Mouse (Mus musculus) layer of hippocampus, adult 9-10 months (tissue): ENCODE measurements around the gene Spata21.

Experiments used
- DNase-seq: peaks from one replicate; pipeline ENCODE4 v3.0.0; 2022; ENCODE audit warnings: low spot score

The Spata21 gene

DNA sequence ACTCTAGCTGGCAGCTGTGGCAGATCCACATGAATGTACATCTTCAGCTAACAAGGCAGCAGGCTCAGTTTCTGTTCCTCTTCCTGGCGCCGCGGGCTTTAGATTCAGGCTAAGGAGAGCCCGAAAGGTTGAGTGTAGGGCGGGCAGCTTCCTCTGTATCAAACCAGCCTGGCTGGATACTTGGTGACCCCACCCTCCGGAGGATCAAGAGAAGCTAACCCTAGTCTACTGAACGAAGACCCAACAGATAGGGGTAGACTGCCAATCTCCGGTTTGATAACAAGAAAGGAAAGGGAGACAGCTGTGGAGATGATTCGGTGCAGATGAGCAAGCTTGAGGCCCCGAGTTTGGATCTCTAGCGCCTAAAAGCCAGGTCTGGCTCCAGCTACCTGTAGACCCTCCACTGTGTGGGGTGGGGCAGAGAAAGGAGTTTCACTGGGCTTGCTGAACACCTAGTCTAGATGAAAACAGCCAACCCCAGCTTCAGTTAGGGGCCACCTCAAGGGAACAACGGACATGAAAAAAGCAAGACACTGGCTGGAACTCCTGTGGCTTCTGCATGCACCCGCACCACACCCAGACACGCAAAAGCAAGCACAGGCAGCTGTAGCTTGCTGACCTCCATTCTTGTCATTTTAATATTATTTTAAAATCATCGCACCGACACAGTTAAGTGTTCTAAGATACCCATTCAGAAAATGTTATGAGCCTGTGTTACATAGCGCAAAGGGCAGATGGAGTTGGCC is 11.2 kb upstream of the Spata21 start:
- no peak for DNase-seq

DNA sequence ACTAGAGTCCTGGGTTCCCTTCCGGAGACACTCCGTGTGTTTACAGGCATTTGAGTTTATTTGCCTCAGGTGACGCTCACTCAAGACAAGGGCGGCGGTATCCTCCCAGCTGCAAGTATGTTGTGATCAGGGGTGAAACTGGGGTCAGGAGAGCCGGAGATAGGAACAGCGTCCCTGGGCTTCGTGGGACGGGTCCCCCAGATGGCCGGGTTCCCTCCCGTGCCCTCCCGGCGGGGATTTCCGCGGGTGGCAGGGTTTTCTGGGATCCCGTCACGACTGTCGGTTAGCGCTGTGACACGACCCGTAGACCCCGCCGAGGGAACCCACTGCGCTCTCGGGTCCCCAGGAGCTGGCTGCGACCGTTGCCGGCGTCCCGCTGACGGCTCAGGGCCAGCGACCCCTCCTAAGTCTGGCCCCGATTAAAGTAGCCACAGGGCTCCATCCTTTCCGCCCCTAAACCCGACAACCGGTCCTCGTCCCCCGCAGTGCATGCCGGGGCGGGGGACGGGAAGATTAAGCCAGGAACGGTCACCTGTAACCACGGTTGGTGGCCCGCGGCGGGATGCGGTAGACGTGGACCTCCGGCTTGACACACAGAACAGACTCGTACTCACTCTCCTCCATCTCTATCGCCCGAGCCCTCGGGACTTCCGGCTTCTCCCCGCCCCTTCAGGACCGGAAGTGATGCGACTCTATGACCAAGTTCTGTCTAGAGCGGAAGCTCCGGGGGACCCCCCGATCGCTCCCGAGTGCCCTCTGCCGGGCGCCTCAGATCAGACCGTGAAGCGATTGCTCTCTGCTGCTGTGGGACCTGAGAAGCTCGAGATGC is 10.2 kb upstream of the Spata21 start, which contains the start of gene Necap2:
TSS of gene Necap2 (minus strand) at position 677 of the 829 bp plus-strand sequence.
- DNase-seq: peak; percentile 87

DNA sequence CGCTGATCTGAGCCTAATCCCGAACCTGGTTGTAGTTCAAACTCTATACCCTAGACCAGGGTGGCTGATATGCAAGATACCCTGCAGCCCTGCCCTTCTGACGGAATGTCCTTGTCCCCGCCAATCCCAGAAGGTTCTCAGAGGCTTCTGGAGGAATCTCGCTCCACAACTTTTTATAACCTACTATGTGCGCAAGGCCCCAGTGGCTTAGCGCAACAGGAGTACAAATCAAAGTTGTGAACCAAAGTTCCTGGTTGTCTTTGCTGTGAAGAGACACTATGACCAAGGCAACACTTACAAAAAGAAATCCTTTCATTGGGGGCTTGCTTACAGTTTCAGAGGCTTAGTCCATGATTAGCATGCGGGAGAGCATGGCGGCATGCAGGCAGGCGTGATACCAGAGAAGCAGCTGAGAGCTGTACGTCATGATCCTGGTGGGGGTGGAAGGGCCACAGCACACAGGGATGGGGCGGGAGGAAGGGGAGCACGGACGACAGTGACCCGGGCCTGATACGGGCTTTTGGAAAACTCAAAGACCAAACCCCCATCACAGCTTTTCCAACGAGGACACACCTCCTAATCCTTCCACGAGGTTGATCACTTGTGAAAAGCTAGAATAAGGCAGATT is 9.5 kb upstream of the Spata21 start:
- DNase-seq: no peak

DNA sequence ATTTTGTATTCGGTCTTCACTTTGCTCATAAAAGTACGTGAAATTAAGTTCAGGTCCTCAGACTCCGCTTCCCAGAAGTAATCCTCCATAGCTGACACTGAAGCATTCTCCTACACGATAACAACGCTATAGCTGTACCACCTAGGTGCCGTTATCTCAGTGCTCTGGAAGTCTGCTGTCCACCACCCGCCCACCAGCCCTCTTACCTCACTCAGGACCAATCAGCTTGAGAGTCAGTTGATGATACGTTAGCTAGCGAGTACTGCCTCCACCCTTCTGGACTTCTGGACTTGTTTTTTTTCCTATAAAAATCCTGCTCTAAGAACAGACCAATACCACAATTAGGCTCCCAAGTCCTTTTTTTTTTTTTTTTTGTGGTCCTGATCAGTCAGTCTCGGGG is 1.3 kb upstream of the Spata21 start:
- no peak for DNase-seq

- DNase-seq: no peak
Observed at GRCm38 (mm10) chr4:141088714-141089113, 581 bp downstream of the Spata21 start.

GRCm38 (mm10) chr4:141095016-141095415 is 6.9 kb downstream of the Spata21 start:
- DNase-seq: no peak

DNA sequence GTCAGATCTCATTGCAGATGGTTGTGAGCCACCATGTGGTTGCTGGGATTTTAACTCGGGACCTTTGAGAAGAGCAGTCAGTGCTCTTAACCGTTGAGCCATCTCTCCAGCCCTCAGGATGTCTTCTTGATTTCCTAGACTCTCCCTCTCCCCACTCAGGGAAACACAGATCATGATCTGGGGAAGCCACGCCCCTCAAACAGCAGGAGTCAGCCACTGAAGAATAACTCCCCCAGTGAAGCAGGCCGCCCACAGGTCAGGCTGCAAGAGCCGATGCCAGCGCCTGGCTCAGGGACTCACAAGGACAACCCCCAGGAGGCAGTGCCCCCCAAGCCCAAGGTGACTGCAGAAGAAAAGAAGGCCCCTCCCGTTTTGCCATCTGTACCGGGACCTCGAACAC is 8.6 kb downstream of the Spata21 start:
- DNase-seq: no peak

DNA sequence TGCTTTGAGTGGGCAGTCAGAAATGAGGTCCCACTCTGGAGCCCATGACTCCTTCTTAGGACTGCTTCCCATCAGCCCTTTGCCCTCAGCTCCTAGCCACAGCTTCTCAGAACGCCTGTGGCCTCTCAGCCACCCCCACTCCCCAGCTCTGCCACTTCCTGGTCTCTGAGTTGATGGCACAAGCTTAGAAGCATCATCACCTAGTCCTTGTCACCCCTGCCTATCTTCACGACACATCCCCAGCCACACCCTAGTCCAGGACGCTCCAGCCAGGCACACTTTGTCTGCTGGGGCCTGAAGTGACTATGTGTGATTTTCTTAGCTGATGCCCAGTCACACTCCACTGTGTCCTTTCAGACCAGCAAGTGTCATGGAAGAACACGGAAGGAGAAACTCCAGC is 10.8 kb downstream of the Spata21 start:
- no peak for DNase-seq

GRCm38 (mm10) chr4:141099956-141100355 is 11.8 kb downstream of the Spata21 start:
- no peak for DNase-seq

DNA sequence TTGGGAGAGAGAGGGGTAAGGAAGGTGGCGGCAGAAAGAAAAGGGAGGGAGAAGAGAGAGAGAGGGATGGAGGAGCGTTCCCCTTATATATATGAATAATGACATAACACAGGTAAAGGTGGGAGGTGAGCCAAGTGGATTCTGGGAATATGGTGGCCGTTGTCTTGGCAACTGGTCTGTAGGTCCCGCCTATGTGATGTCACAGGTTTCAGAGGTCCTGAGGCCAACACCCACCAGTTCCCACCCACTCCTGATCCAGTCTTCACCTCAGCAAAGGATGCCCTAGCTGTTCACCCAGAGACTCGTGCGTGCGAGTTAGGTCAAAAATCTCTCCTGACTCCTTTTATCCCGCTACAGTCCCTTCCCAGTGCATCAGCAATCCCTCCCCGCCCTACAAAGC is 13.2 kb downstream of the Spata21 start:
- no peak for DNase-seq

- no peak for DNase-seq
Observed at GRCm38 (mm10) chr4:141101855-141102254, 13.7 kb downstream of the Spata21 start.

DNA sequence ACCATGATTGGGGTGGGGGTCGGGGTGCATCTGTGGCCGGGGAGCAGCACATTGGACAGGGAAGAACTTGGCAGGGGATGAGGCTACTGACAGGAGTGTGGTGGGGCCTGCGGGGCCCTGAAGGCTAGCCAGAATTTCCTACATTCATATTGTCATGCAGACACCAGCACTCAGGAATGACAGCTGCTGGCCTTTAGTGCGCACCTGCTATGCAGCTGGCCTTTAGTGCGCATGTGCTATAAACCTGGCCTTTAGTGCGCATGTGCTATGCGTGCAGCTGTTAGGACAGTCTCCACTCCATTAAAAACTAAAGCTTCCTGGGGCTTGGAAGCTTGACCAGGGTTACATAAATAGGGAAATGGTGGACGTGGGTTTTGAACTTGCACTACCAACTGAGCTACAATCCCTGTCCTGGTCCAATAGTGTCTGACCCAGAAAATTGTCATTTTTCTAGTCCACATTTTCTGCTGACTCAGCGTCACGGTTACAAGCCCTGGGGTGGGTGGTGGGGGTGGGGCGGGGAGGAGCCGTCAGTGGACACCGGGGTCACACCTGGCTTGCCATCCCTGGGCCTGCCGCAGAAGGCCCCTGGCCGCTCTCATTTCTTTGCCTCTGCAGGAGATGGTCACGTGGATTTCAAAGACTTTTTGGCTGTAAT is 18.5 kb downstream of the Spata21 start:
- DNase-seq: no peak

- no peak for DNase-seq
Observed at GRCm38 (mm10) chr4:141108196-141108732, 20.1 kb downstream of the Spata21 start.

DNA sequence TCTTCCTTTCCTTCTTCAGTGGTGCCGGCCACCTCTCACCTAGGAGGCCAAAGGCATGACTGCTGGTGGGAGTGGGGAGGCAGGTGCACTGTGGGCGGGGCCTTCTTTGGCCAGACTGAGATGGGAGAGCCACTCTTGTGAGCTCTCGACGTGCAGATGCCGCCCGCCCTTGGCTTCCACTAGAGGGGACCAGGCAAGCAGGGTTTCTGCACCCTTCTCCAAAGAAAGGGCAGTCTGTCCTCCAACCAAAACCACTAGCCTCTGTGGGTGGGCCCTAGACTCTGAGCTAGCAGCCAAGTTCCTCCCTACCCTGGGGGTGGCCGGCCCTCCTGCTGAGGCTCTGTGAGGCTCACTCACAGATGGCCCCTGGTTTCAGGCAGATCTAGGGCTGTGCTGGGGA is 25.7 kb downstream of the Spata21 start:
- no peak for DNase-seq

DNA sequence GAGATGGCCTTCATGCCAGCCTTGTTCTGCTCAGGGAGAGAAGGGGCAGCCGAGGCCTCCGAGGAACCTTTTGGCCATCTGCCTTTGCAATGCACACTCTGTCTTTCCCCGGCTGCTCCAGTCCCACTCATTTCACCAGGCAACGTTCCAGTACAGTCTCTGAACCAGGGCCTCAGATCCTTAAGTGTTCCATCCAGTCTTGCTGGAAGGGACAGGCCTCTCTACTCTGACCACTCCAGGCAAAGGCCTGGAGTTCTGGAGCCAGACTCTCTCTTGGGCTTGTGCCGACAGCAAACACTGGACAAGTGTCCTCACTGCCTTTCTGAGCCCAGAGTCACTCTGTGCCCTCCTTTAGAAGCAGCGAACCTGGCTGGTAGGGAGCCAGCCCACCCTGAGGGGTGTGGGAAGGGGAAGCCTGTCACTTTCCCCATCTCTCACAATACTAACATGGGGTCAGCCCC is 26.4 kb downstream of the Spata21 start:
- DNase-seq: no peak

GRCm38 (mm10) chr4:141115398-141115797 is 27.3 kb downstream of the Spata21 start:
- no peak for DNase-seq

DNA sequence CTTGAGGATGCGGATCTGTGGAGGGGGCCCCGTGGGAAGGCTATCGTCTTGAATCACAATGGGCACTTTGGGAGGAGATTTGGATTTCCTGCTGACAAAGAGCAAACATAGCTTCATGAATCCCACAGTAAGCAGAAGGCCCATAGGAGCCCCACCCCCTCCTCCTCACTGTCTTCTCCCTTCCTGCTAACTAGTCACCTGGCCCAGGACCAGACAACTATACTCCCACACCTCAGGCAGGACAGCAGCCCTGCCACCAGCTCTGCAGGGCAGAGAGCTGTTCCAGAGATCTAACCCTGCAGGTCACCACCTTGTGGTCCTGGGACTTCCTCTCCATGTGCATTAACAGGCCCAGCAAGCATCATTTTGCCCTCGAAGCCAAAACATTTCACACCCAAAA is 30.6 kb downstream of the Spata21 start:
- no peak for DNase-seq

DNA sequence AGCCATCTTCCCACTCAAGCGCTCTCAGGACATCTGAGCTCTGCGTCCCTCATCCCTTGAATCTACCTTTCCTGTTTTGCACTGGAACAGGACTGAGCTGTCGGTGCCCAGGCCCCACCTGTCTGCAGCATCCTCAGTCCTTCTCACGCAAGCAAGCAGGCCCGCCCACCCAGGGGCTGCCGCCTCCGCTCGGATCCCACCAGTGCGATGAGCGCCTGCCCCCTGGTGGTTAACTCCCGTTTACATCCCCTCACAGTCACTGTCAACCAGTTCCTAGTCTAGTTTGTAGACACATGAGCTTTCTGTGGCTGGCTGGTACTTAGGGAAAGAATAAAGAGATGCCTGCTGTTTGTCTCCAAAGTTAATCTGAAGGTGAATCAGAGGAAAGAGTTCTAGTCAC is 32.6 kb downstream of the Spata21 start:
- DNase-seq: no peak

DNA sequence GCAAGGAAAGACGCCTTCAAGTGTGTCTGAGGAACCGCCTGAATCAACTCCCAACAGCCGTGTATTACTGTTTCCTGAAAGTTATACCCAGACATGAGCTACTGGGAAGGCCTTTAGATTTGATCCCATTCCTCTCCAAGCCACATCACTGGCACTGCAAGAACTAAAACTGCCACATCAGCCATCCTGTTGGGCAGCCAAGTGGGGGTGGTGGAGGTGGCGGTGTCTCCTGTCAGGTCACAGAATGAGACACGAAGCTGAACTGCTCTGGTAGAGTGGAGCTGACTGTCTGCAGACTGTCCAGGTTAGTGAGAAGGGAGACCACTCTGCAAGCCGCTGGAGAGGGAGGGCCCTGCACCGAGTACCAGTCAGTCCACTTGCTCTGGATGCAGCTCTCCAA is 34.5 kb downstream of the Spata21 start:
- DNase-seq: no peak

- no peak for DNase-seq
Observed at GRCm38 (mm10) chr4:141123065-141123464, 34.9 kb downstream of the Spata21 start.

GRCm38 (mm10) chr4:141129190-141129710 is 41.1 kb downstream of the Spata21 start:
- DNase-seq: no peak
